Mouse (Mus musculus) bone marrow macrophage, adult 2 months (primary cell): ENCODE measurements around the gene Polh.

ENCODE experiments used
- CTCF ChIP-seq: IDR thresholded peaks from 2 replicates; pipeline ENCODE4 v1.5.1; 2012; ENCODE audit warnings: low read depth, mild to moderate bottlenecking, low read length, moderate library complexity
- POLR2A ChIP-seq: IDR thresholded peaks from 2 replicates; pipeline ENCODE4 v1.6.1; 2012; ENCODE audit warnings: mild to moderate bottlenecking, low read depth, low read length, borderline replicate concordance

- TF ChIP-seq POLR2A (no peak), CTCF (no peak)
These were observed 34.6 kb upstream of the Polh start for GRCm38 (mm10) chr17:46237079-46237478.
